Mouse (Mus musculus) liver, embryonic 14.5 days (tissue): ENCODE data around the gene Ak6. TPM values are rescaled to one million over a fixed set of nuclear protein-coding genes. Genes with fewer than 3 reads are reported as not detected.

Experiments
- ATAC-seq: fragments of 200-750 bp; cut with Nextera tagmentation; 2 replicates; pipeline ENCODE4 v1.8.0; 2017; ENCODE audit warnings: moderate number of reproducible peaks, mild to moderate bottlenecking, moderate library complexity; ENCODE audit not compliant: insufficient read depth
- DNase-seq, 3 experiments: peaks; one replicate each; pipeline ENCODE4 v3.0.0-alpha.2; 2012 to 2013; ENCODE audit warnings: low read depth in 3 of 3, low spot score in 3 of 3
- H3K27ac ChIP-seq: fragments of 300-500 bp; sonication (generic); 2 replicates; pipeline ENCODE4 v1.5.1; 2014; ENCODE audit warnings: moderate library complexity, mild to moderate bottlenecking, control low read depth, inconsistent platforms
- H3K27me3 ChIP-seq: fragments of 300-500 bp; sonication (generic); 2 replicates; pipeline ENCODE4 v1.6.1; 2014; ENCODE audit warnings: mild to moderate bottlenecking, low read length, moderate library complexity; ENCODE audit not compliant: control insufficient read depth, insufficient read depth
- H3K36me3 ChIP-seq: fragments of 300-500 bp; sonication (generic); replicated peaks from 2 replicates; pipeline ENCODE4 v1.6.1; 2014; ENCODE audit warnings: low read depth; ENCODE audit not compliant: control insufficient read depth, insufficient read depth
- H3K4me1 ChIP-seq, 2 experiments: fragments of 200-500 bp in 1 of 2; fragments of 300-500 bp in 1 of 2; sonication (generic) in 1 of 2; replicated peaks; 2 replicates each; pipeline ENCODE4 v1.6.1; 2012 to 2014; ENCODE audit warnings: antibody characterized with exemption in 1 of 2, inconsistent platforms in 1 of 2, low read length in 1 of 2; ENCODE audit not compliant: control insufficient read depth in 2 of 2, insufficient read depth in 2 of 2
- H3K4me2 ChIP-seq: fragments of 300-500 bp; sonication (generic); 2 replicates; pipeline ENCODE4 v1.6.1; 2014; ENCODE audit warnings: low read depth, mild to moderate bottlenecking, control low read depth, moderate library complexity
- H3K4me3 ChIP-seq, 2 experiments: fragments of 200-500 bp in 1 of 2; fragments of 300-500 bp in 1 of 2; sonication (generic) in 1 of 2; 2 replicates each; pipeline ENCODE4 v1.5.1; 2012 to 2014; ENCODE audit warnings: low read depth in 2 of 2, low read length in 2 of 2, mild to moderate bottlenecking in 2 of 2, control low read depth in 1 of 2, inconsistent platforms in 1 of 2, moderate library complexity in 1 of 2; ENCODE audit not compliant: insufficient read depth in 1 of 2
- H3K9ac ChIP-seq: fragments of 300-500 bp; sonication (generic); replicated peaks from 2 replicates; pipeline ENCODE4 v1.6.1; 2014; ENCODE audit warnings: mild to moderate bottlenecking, control low read depth, moderate library complexity
- H3K9me3 ChIP-seq: fragments of 300-500 bp; sonication (generic); 2 replicates; pipeline ENCODE4 v1.6.1; 2016; ENCODE audit warnings: low read length, mixed read lengths; ENCODE audit not compliant: control insufficient read depth
- CTCF ChIP-seq: IDR thresholded peaks from 2 replicates; pipeline ENCODE4 v1.5.1; 2016; ENCODE audit warnings: antibody characterized with exemption, low read depth, control low read depth
- EP300 ChIP-seq: IDR thresholded peaks from 2 replicates; pipeline ENCODE4 v1.6.1; 2016; ENCODE audit warnings: antibody characterized with exemption, low read depth
- WGBS: fragments of 180-500 bp; shearing (Covaris S2); extraction: QIAGEN DNeasy Blood & Tissue Kit; methylation state at CpG from one replicate; pipeline ENCODE4 v1.1.7; 2014; ENCODE audit not compliant: insufficient replicate concordance; 5-methylcytosine and 5-hydroxymethylcytosine counted together
- polyA plus RNA-seq, 2 experiments: library from polyadenylated mRNA; depleted of rRNA in 1 of 2; stranded (reverse) in 1 of 2; unstranded in 1 of 2; fragments of >200 nt; fragmentation: Nextera tagmentation in 1 of 2; extraction: Ambion mirVana in 1 of 2; gene quantifications; 2 replicates each; pipeline versions ENCODE4 v1.2.1 to v1.2.3; 2012 to 2014

The Ak6 gene
- polyA plus RNA-seq (2012; rRNA removed) (74.2 and 111 TPM in 2 replicates), polyA plus RNA-seq (2014; fragmentation: Nextera tagmentation; extraction: Ambion mirVana) (183 and 191 TPM in 2 replicates)

DNA sequence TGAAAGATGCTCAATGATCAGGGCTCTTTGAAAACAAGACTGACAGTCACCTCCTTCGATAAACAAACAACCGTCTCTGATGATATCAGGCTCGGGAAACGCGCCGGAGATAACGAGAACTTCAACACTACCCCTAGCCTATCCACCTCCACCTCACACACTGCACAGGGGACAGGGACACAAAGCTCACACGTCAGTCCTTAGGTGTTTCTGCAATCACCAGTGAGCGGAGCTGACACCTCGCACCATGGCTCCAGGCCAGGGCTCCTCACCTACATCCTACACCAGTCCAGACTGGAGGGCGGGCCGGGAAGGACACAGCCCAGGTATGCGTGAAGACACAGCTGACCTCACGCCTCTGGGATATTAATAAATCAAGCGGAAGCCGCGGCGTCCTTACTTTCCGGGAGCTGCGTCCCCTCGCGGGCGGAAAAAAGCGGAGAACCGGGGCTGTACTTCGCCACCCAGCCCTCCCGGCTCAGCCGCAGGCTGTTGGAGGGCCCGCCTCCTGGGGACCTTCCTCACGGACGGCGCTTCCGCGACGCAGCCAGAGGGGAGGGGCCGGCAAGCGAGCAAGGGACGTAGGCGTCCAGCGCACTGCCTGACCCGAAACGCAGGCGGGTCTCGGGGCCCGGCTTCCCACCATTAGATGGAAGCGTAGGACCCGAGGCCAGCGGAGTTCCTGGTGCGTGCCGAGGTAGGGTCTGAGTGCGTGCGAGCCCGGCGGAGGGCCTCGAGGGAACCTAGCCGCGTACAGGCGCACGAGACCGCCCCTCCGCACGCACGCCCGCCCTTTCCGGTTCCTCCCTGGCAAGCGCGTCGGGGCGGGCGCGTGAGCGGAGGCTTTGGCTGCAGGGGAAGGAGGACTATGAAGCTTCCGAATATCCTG, at the start of gene Ak6, which contains the start of gene Rad17:
TSS of gene Ak6 (plus strand) at position 430 of the 889 bp plus-strand sequence.
TSS of gene Rad17 (minus strand) at position 502 of the 889 bp plus-strand sequence.
- Histone ChIP-seq H3K4me2 (peak within 1 kb of the TSS; percentile 98), H3K9me3 (no peaks in the 10 kb centered on the region), H3K36me3 (peaks cover 18% of the 10 kb centered on the region), H3K4me3 (peak within 1 kb of the TSS; percentile 97 to 99), H3K27ac (peak within 1 kb of the TSS; percentile 83), H3K9ac (peak within 1 kb of the TSS; percentile 93), H3K4me1 (peaks cover 0 to 5% of the 10 kb centered on the region in 2 experiments; a peak in 2 of 4 replicates), H3K27me3 (no peaks in the 10 kb centered on the region)
- WGBS: under 1% methylated on average over 73 of the region's 73 CpGs
- ATAC-seq: peak; percentile 99
- TF ChIP-seq CTCF (peak; percentile 42), EP300 (peak; percentile 74)
- DNase-seq: peak; percentile 81 to 87 (median 85)

DNA sequence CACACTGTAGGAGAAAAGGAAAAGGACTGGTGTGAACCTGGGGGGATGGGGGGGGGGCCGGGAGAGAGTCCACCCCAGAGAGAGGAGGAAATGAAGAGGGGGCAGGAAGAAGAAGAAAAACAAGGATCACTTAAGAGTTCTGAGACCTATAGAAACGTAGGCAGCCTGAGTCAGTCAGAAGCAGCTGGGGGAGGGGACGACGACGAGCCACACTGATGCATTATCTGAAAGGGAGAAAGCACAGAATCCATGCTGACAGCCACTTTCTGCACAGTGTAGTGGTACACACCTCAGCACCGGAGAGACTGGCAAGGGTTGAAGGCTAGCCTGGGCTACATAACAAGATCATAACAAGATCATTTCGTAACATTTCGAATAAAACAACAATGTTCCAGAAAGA, 49.7 kb upstream of the Ak6 start:
- TF ChIP-seq CTCF (no peak), EP300 (no peak)
- Histone ChIP-seq H3K4me3 (peak overlapping the region; percentile 27 to 31; a peak in 3 of 4 replicates), H3K36me3 (no peaks in the 10 kb centered on the region), H3K9ac (peak overlapping the region; percentile 16), H3K27me3 (no peaks in the 10 kb centered on the region), H3K27ac (no peak overlapping the region), H3K4me2 (peak overlapping the region; percentile 59), H3K4me1 (peaks cover 0 to 11% of the 10 kb centered on the region in 2 experiments; a peak in 3 of 4 replicates), H3K9me3 (no peaks in the 10 kb centered on the region)
- peak; percentile 40 for ATAC-seq
- 30% methylated on average over 8 of the region's 8 CpGs for WGBS
- DNase-seq: no peak

DNA sequence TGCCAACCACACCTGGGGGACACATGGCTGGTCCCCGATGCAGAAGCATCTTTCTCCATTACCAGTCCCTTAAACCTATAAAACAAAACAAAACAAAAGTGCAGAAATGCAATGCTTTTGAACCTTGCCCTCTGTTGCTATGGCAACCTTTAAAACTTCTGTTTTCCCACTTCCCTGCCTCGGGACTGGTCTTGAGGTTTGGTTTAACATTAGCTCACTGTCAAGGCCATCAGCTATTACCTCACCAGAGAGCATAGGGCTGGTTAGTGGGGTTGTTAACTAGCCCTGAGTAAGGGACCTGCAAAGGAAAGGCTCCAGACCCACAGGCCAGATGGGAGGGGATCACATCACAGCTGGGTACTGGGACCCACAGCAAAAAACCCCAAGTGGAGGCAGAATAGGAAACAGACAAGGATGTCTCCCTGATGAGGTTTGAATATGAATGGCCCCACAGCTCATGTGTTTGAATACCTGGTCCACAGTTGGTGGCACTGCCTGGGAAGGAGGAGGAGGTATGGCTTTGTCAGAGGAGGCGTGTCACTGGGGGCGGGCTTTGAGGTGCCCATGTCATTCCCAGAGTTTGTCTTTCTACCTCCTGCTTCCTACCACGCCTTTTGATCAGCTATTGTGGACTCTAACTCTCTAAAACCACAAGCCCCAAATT, 48.4 kb upstream of the Ak6 start:
- Histone ChIP-seq H3K4me1 (peaks cover 0 to 11% of the 10 kb centered on the region in 2 experiments; a peak in 3 of 4 replicates), H3K27me3 (no peaks in the 10 kb centered on the region), H3K36me3 (no peaks in the 10 kb centered on the region), H3K4me3 (no peak overlapping the region), H3K27ac (peak overlapping the region; percentile 28; the same call in 1 of the 2 replicates), H3K9ac (no peak overlapping the region), H3K4me2 (0 out of 2 replicates have a peak overlapping the region, but pooled peaks have one; percentile 22), H3K9me3 (no peaks in the 10 kb centered on the region)
- ATAC-seq (peak; percentile 79), DNase-seq (peak; percentile 41 to 42 (median 41))
- no peak for TF ChIP-seq EP300
- no peak for TF ChIP-seq CTCF
- 45% methylated on average over 5 of the region's 5 CpGs for WGBS

DNA sequence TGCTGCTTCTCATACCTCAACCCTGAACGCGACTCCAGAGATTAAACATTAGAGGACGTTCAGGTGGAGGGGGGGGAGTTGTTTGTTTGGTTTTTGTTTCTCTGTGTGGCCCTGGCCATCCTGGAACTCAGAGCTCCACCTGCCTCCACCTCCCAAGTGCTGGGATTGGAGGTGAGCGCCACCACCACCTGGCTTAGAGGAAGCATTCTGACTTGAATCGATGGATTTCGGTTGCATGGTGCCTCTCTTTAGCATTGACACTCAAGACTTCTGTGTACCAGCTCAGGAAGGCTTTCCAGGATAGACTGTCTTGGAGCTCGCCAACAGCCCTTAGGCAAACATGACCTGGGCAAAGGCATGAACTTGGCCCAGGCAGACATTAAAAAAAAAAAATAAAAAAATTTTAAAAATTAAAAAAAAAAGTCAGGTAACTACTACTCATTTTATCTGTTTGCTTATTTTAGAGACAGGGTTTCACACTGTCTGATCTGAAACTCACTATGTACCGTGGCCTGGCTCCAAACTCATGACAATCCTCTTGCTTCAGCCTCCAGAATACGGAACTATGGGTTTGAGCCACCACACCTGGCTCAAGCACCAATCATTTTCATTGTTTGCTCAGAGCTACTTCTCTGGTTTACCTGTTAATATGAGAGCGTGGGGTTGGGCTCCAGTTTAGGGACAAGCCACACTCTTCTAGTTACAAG, 47.6 kb upstream of the Ak6 start:
- H3K36me3 ChIP-seq: no peaks in the 10 kb centered on the region; the same call in 1 of the 2 replicates
- H3K4me3 ChIP-seq: no peak overlapping the region
- ATAC-seq: no peak
- no peak overlapping the region for H3K9ac ChIP-seq
- DNase-seq: no peak
- WGBS: 78% methylated on average over 10 of the region's 10 CpGs
- H3K9me3 ChIP-seq: peaks cover 2% of the 10 kb centered on the region
- H3K27ac ChIP-seq: peak overlapping the region; percentile 28; the same call in 1 of the 2 replicates
- no peak overlapping the region for H3K4me2 ChIP-seq
- TF ChIP-seq EP300: no peak
- TF ChIP-seq CTCF: no peak
- H3K4me1 ChIP-seq: peaks cover 0 to 11% of the 10 kb centered on the region in 2 experiments; a peak in 3 of 4 replicates
- no peaks in the 10 kb centered on the region for H3K27me3 ChIP-seq
